Mouse (Mus musculus) myocyte (in vitro differentiated cells): ENCODE data around the gene Fbxo48. TPM values are rescaled to one million over a fixed set of nuclear protein-coding genes. Genes with fewer than 3 reads are reported as not detected.

Source experiments
- H3K27me3 ChIP-seq: one replicate; pipeline ENCODE4 v1.6.1; 2011; ENCODE audit not compliant: control insufficient read depth, insufficient read depth, insufficient read length
- H3K36me3 ChIP-seq: one replicate; pipeline ENCODE4 v1.6.1; 2011; ENCODE audit not compliant: control insufficient read depth, insufficient read depth
- H3K4me2 ChIP-seq: one replicate; pipeline ENCODE4 v1.6.1; 2011; ENCODE audit warnings: low read depth, control low read depth
- H3K4me3 ChIP-seq: one replicate; pipeline ENCODE4 v1.5.1; 2011; ENCODE audit warnings: mild to moderate bottlenecking, control low read depth, moderate library complexity
- H3K79me2 ChIP-seq: one replicate; pipeline ENCODE4 v1.6.1; 2011; ENCODE audit not compliant: control insufficient read depth, insufficient read depth
- H3ac ChIP-seq: one replicate; pipeline ENCODE4 v1.6.1; 2011; ENCODE audit not compliant: control insufficient read depth, insufficient read length
- CEBPB ChIP-seq: IDR thresholded peaks from 2 replicates; pipeline ENCODE4 v1.6.1; 2011; ENCODE audit warnings: mild to moderate bottlenecking, moderate library complexity; ENCODE audit not compliant: poor library complexity, insufficient read depth, severe bottlenecking
- E2F4 ChIP-seq: IDR thresholded peaks from one replicate; pipeline ENCODE4 v1.6.1; 2011; ENCODE audit warnings: mild to moderate bottlenecking, control low read depth, moderate library complexity; ENCODE audit not compliant: insufficient read depth
- MAX ChIP-seq: IDR thresholded peaks from one replicate; pipeline ENCODE4 v1.6.1; 2011; ENCODE audit warnings: low read depth, mild to moderate bottlenecking, control low read depth
- MYOD1 ChIP-seq, 3 experiments: IDR thresholded peaks; one replicate each; pipeline ENCODE4 v1.6.1; 2011; ENCODE audit warnings: control low read depth in 2 of 3, low read depth in 2 of 3, mild to moderate bottlenecking in 2 of 3, moderate library complexity in 1 of 3; ENCODE audit not compliant: insufficient read length in 2 of 3, control insufficient read depth in 1 of 3
- MYOG ChIP-seq, 3 experiments: IDR thresholded peaks; one replicate each; pipeline ENCODE4 v1.6.1; 2011; ENCODE audit warnings: control low read depth in 2 of 3, low read depth in 2 of 3, mild to moderate bottlenecking in 2 of 3; ENCODE audit not compliant: insufficient read length in 2 of 3, control insufficient read depth in 1 of 3, insufficient read depth in 1 of 3
- POLR2A ChIP-seq: IDR thresholded peaks from one replicate; pipeline ENCODE4 v1.6.1; 2011; ENCODE audit warnings: low read depth, mild to moderate bottlenecking, control low read depth, moderate library complexity; ENCODE audit not compliant: insufficient read length
- POLR2AphosphoS2 ChIP-seq: IDR thresholded peaks from one replicate; pipeline ENCODE4 v1.6.1; 2011; ENCODE audit warnings: low read depth, control low read depth; ENCODE audit not compliant: insufficient read length
- REST ChIP-seq: IDR thresholded peaks from one replicate; pipeline ENCODE4 v1.6.1; 2011; ENCODE audit warnings: mild to moderate bottlenecking, control low read depth, moderate library complexity; ENCODE audit not compliant: insufficient read depth, insufficient read length
- SRF ChIP-seq: IDR thresholded peaks from one replicate; pipeline ENCODE4 v1.6.1; 2011; ENCODE audit warnings: low read depth; ENCODE audit not compliant: control insufficient read depth, insufficient read length
- TCF12 ChIP-seq: IDR thresholded peaks from one replicate; pipeline ENCODE4 v1.6.1; 2011; ENCODE audit warnings: mild to moderate bottlenecking, control low read depth; ENCODE audit not compliant: poor library complexity, insufficient read depth, severe bottlenecking
- TCF3 ChIP-seq: IDR thresholded peaks from one replicate; pipeline ENCODE4 v1.6.1; 2011; ENCODE audit warnings: low read depth, control low read depth; ENCODE audit not compliant: insufficient read length
- USF1 ChIP-seq: IDR thresholded peaks from one replicate; pipeline ENCODE4 v1.6.1; 2011; ENCODE audit warnings: low read depth, mild to moderate bottlenecking, control low read depth, moderate library complexity
- polyA plus RNA-seq: library from polyadenylated mRNA; unstranded; fragments of >200 nt; fragmentation: generic; extraction: Trizol; gene quantifications from one replicate; pipeline ENCODE4 v1.2.1, GENCODE M21; 2012; ENCODE audit warnings: missing spikeins

Fbxo48 gene
- 0.60 TPM for polyA plus RNA-seq

- TF ChIP-seq REST (no peak), MAX (no peak), POLR2AphosphoS2 (peak; percentile 90), E2F4 (peak; percentile 90), USF1 (no peak), MYOG (IDR thresholded peaks at IDR 0.05; ENCODE audit: control insufficient read depth in 1 of 3, insufficient read depth in 1 of 3, insufficient read length in 2 of 3, low read depth in 2 of 3) (no peak), TCF12 (no peak), MYOD1 (IDR thresholded peaks at IDR 0.05; ENCODE audit: control insufficient read depth in 1 of 3, insufficient read length in 2 of 3, low read depth in 2 of 3) (no peak), SRF (peak; percentile 55), TCF3 (no peak), POLR2A (peak; percentile 90), CEBPB (0 out of 2 replicates have a peak, but pooled peaks have one; percentile 16)
Observed at GRCm38 (mm10) chr11:16950976-16951760, at the start of gene Fbxo48. Fbxo48 (plus strand) TSS chr11:16951375.

GRCm38 (mm10) chr11:16904302-16905011 lies 46.7 kb upstream of the Fbxo48 start:
- H3ac ChIP-seq: no peak overlapping the region
- H3K4me2 ChIP-seq: peak overlapping the region; percentile 10
- H3K36me3 ChIP-seq: peaks cover 4% of the 10 kb centered on the region
- no peaks in the 10 kb centered on the region for H3K79me2 ChIP-seq
- H3K4me3 ChIP-seq: no peak overlapping the region
- TF ChIP-seq MYOD1 (IDR thresholded peaks at IDR 0.05; ENCODE audit: control insufficient read depth in 1 of 3, insufficient read length in 2 of 3, low read depth in 2 of 3): peak in 2 of 3 experiments; percentile 65 to 86
- TF ChIP-seq SRF: no peak
- peak; percentile 29 to 90 (median 35) for TF ChIP-seq MYOG (IDR thresholded peaks at IDR 0.05; ENCODE audit: control insufficient read depth in 1 of 3, insufficient read depth in 1 of 3, insufficient read length in 2 of 3, low read depth in 2 of 3)
- H3K27me3 ChIP-seq: no peaks in the 10 kb centered on the region

More at GRCm38 (mm10) chr11:16950976-16951760, at the start of gene Fbxo48:
- Histone ChIP-seq H3K79me2 (no peaks in the 10 kb centered on the region), H3K4me2 (peak within 1 kb of the TSS; percentile 73), H3K27me3 (no peaks in the 10 kb centered on the region), H3ac (peak within 1 kb of the TSS; percentile 74), H3K4me3 (peak within 1 kb of the TSS; percentile 54), H3K36me3 (no peaks in the 10 kb centered on the region)

- Histone ChIP-seq H3K79me2 (no peaks in the 10 kb centered on the region), H3K36me3 (peaks cover 4% of the 10 kb centered on the region), H3ac (no peak overlapping the region), H3K4me2 (peak overlapping the region; percentile 10), H3K4me3 (no peak overlapping the region), H3K27me3 (no peaks in the 10 kb centered on the region)
- TF ChIP-seq TCF12 (no peak), USF1 (no peak), TCF3 (no peak), POLR2AphosphoS2 (no peak), MYOG (IDR thresholded peaks at IDR 0.05; ENCODE audit: control insufficient read depth in 1 of 3, insufficient read depth in 1 of 3, insufficient read length in 2 of 3, low read depth in 2 of 3) (no peak), E2F4 (no peak), MAX (no peak), MYOD1 (IDR thresholded peaks at IDR 0.05; ENCODE audit: control insufficient read depth in 1 of 3, insufficient read length in 2 of 3, low read depth in 2 of 3) (no peak), SRF (no peak), REST (no peak)
Observed at GRCm38 (mm10) chr11:16905012-16905332, 46.2 kb upstream of the Fbxo48 start.

- Histone ChIP-seq H3ac (no peak overlapping the region), H3K27me3 (no peaks in the 10 kb centered on the region), H3K4me2 (no peak overlapping the region), H3K36me3 (peaks cover 4% of the 10 kb centered on the region), H3K79me2 (no peaks in the 10 kb centered on the region), H3K4me3 (no peak overlapping the region)
- TF ChIP-seq MAX: no peak
- no peak for TF ChIP-seq POLR2A
- TF ChIP-seq TCF3: no peak
- TF ChIP-seq USF1: no peak
- TF ChIP-seq SRF: no peak
- TF ChIP-seq E2F4: no peak
- no peak for TF ChIP-seq POLR2AphosphoS2
- no peak for TF ChIP-seq CEBPB
- TF ChIP-seq MYOD1 (IDR thresholded peaks at IDR 0.05; ENCODE audit: control insufficient read depth in 1 of 3, insufficient read length in 2 of 3, low read depth in 2 of 3): no peak
- no peak for TF ChIP-seq MYOG (IDR thresholded peaks at IDR 0.05; ENCODE audit: control insufficient read depth in 1 of 3, insufficient read depth in 1 of 3, insufficient read length in 2 of 3, low read depth in 2 of 3)
- no peak for TF ChIP-seq REST
- no peak for TF ChIP-seq TCF12
Observed at GRCm38 (mm10) chr11:16906530-16906929, 44.6 kb upstream of the Fbxo48 start.
